Mouse (Mus musculus): ENCODE results near the gene Zfp984. TPM values are rescaled to one million over a fixed set of nuclear protein-coding genes. Genes with fewer than 3 reads are reported as not detected.

Zfp984 gene
- polyA plus RNA-seq (2014; fragmentation: Illumina TruSeq; extraction: RNeasy Lipid Tissue Mini Kit (QIAGEN cat#74804)), result 125 TPM

DNA sequence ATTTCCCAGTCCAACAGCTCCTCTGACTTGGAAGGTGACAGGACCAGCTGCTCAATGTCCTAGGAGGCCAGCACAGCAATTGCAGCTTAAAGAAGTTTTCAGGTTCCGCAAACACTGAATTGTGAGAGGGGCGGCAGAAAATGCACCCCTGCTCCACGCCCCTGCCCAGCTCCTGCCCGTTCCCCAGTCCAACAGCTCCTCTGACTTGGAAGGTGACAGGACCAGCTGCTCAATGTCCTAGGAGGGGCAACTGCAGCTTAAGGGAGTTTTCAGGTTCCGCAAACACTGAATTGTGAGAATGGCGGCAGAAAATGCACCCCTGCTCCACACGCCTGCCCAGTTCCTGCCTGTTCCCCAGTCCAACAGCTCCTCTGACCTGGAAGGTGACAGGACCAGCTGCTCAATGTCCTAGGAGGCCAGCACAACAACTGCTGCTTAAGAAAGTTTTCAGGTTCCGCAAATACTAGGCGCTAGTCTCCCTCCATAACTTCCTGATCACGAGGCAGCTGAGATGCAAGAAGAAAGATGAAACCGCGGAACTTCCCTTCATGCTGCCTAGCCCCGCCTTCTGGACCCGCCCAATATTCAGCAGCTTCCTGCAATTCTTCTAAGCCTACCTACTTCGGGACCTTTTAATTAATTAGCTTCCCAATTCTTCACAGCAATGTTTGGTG lies at the start of gene Zfp984:
Zfp984 (minus strand) TSS at position 497 of the 674 bp plus-strand sequence.

DNA sequence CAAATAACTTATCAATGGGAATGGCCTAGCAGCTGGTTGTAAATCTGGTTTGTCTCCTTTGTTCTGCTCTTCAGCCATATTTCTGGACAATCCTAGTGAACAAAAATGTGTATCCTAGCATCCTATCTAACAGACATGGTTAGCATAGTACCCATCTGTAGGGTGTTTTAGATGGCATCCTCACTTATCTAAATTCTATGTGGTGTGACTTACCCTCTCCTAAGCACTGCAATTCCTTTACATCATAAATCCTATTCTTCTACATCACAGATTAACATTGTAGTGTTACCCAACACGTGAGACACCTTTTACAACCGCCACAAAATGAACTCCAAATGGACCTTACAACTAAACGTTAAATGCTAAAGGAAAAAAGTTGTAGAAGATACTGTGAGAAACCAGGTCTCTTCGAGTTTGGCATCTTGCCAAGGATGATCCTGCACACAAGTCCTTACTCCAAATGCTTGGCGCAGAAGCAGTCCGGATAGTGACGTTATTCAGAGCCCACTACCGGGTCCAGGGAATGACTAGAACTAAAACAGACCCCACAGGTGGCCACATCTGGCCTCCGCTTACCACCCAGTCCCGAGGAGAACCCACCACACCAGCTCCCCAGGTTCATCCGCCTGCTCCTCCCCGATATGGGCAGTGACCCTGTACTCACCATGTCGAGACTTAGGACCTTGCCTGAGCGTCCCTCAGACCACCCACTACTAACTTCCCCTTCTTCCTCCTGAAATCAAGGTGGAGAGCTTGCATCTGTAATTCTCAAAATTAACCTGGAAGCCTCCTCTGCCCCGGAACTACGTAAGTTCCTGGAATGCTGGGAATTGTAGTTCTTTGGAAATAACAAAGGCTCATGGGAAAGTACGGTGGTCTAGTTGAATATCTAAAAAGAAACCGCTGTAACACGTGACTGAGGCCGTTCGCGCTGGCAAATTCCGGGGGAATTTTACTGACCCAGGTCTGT lies 38.3 kb upstream of the Zfp984 start, which contains the start of gene Zfp933:
Zfp933 (minus strand) TSS at position 753 of the 970 bp plus-strand sequence.

Other genes starting within 250 kb of the Zfp984 start
- 73.2 TPM for gene Zfp979, start 167.3 kb downstream of the Zfp984 start, polyA plus RNA-seq (2014; fragmentation: Illumina TruSeq; extraction: RNeasy Lipid Tissue Mini Kit (QIAGEN cat#74804))
- 2.7 TPM for gene Zfp534, start 107.2 kb downstream of the Zfp984 start, polyA plus RNA-seq (2014; fragmentation: Illumina TruSeq; extraction: RNeasy Lipid Tissue Mini Kit (QIAGEN cat#74804))
- 39.9 TPM for gene Zfp933, start 38.6 kb upstream of the Zfp984 start, polyA plus RNA-seq (2014; fragmentation: Illumina TruSeq; extraction: RNeasy Lipid Tissue Mini Kit (QIAGEN cat#74804))
- not detected for gene Miip, start 59.0 kb upstream of the Zfp984 start, polyA plus RNA-seq (2014; fragmentation: Illumina TruSeq; extraction: RNeasy Lipid Tissue Mini Kit (QIAGEN cat#74804))
- gene Fv1, start 59.2 kb upstream of the Zfp984 start, polyA plus RNA-seq (2014; fragmentation: Illumina TruSeq; extraction: RNeasy Lipid Tissue Mini Kit (QIAGEN cat#74804)), result 7.5 TPM
- gene Mfn2, start 94.9 kb upstream of the Zfp984 start, polyA plus RNA-seq (2014; fragmentation: Illumina TruSeq; extraction: RNeasy Lipid Tissue Mini Kit (QIAGEN cat#74804)), result 11.8 TPM
- gene Plod1, start 127.0 kb upstream of the Zfp984 start, polyA plus RNA-seq (2014; fragmentation: Illumina TruSeq; extraction: RNeasy Lipid Tissue Mini Kit (QIAGEN cat#74804)), result 3.3 TPM
- gene 2510039O18Rik, start 131.1 kb upstream of the Zfp984 start, polyA plus RNA-seq (2014; fragmentation: Illumina TruSeq; extraction: RNeasy Lipid Tissue Mini Kit (QIAGEN cat#74804)), result 10.2 TPM
- gene Nppb, start 176.0 kb upstream of the Zfp984 start, polyA plus RNA-seq (2014; fragmentation: Illumina TruSeq; extraction: RNeasy Lipid Tissue Mini Kit (QIAGEN cat#74804)), result not detected
- not detected for gene Nppa, start 190.9 kb upstream of the Zfp984 start, polyA plus RNA-seq (2014; fragmentation: Illumina TruSeq; extraction: RNeasy Lipid Tissue Mini Kit (QIAGEN cat#74804))
- 3.2 TPM for gene Clcn6, start 229.0 kb upstream of the Zfp984 start, polyA plus RNA-seq (2014; fragmentation: Illumina TruSeq; extraction: RNeasy Lipid Tissue Mini Kit (QIAGEN cat#74804))
- 2.0 TPM for gene Mthfr, start 229.3 kb upstream of the Zfp984 start, polyA plus RNA-seq (2014; fragmentation: Illumina TruSeq; extraction: RNeasy Lipid Tissue Mini Kit (QIAGEN cat#74804))